Mouse (Mus musculus) heart, embryonic 11.5 days (tissue): ENCODE results near the gene Snx27. TPM values are rescaled to one million over a fixed set of nuclear protein-coding genes. Genes with fewer than 3 reads are reported as not detected.
A peak's percentile ranks its signal among the peaks of the same experiment; 100 is the strongest.

Experiments used
- ATAC-seq: fragments of 200-750 bp; cut with Nextera tagmentation; replicated peaks from 2 replicates; pipeline ENCODE4 v1.8.0; 2017; ENCODE audit warnings: moderate library complexity; ENCODE audit not compliant: insufficient number of reproducible peaks, low FRiP score, low TSS enrichment
- H3K27ac ChIP-seq: fragments of 300-500 bp; sonication (generic); 2 replicates; pipeline ENCODE4 v1.5.1; 2014; ENCODE audit warnings: mild to moderate bottlenecking, low read depth, low read length
- H3K27me3 ChIP-seq: fragments of 300-500 bp; sonication (generic); 2 replicates; pipeline ENCODE4 v1.6.1; 2014; ENCODE audit warnings: mild to moderate bottlenecking, low read length, mixed read lengths; ENCODE audit not compliant: control insufficient read depth, insufficient read depth
- H3K36me3 ChIP-seq: fragments of 300-500 bp; sonication (generic); 2 replicates; pipeline ENCODE4 v1.6.1; 2014; ENCODE audit warnings: mild to moderate bottlenecking, low read length, moderate library complexity, mixed read lengths; ENCODE audit not compliant: control insufficient read depth, insufficient read depth
- H3K4me1 ChIP-seq: fragments of 300-500 bp; sonication (generic); 2 replicates; pipeline ENCODE4 v1.6.1; 2014; ENCODE audit warnings: low read length; ENCODE audit not compliant: control insufficient read depth, insufficient read depth
- H3K4me2 ChIP-seq: fragments of 300-500 bp; sonication (generic); 2 replicates; pipeline ENCODE4 v1.6.1; 2014; ENCODE audit warnings: mild to moderate bottlenecking, moderate library complexity
- H3K4me3 ChIP-seq: fragments of 300-500 bp; sonication (generic); 2 replicates; pipeline ENCODE4 v1.5.1; 2014; ENCODE audit warnings: low read depth, low read length
- H3K9ac ChIP-seq: fragments of 300-500 bp; sonication (generic); 2 replicates; pipeline ENCODE4 v1.6.1; 2014; ENCODE audit warnings: mild to moderate bottlenecking, low read depth, low read length, moderate library complexity
- H3K9me3 ChIP-seq: fragments of 300-500 bp; sonication (generic); replicated peaks from 2 replicates; pipeline ENCODE4 v1.6.1; 2016; ENCODE audit warnings: low read length; ENCODE audit not compliant: control insufficient read depth
- WGBS: fragments of 180-500 bp; shearing (Covaris S2); extraction: QIAGEN DNeasy Blood & Tissue Kit; methylation state at CpG from one replicate; pipeline ENCODE4 v1.1.7; 2014; ENCODE audit not compliant: insufficient replicate concordance; 5-methylcytosine and 5-hydroxymethylcytosine counted together
- polyA plus RNA-seq: library from polyadenylated mRNA; unstranded; fragments of >200 nt; fragmentation: Nextera tagmentation; extraction: Ambion mirVana; gene quantifications from 2 replicates; pipeline ENCODE4 v1.2.1, GENCODE M21; 2014

Snx27 gene
- polyA plus RNA-seq, 1 experiment from 2014 or later = 21.2 TPM

- Histone ChIP-seq H3K9ac (no peak overlapping the region), H3K4me2 (no peak overlapping the region), H3K4me1 (peaks cover 12% of the 10 kb centered on the region), H3K27me3 (peaks cover 33% of the 10 kb centered on the region), H3K36me3 (no peaks in the 10 kb centered on the region), H3K4me3 (no peak overlapping the region), H3K9me3 (no peaks in the 10 kb centered on the region), H3K27ac (no peak overlapping the region)
- 14% methylated on average over 9 of the region's 9 CpGs for WGBS
- no peak for ATAC-seq
Measured at GRCm38 (mm10) chr3:94478591-94479169, 103.8 kb downstream of the Snx27 start.

- Histone ChIP-seq H3K4me3 (no peak within 1 kb of the TSS), H3K4me2 (no peak within 1 kb of the TSS), H3K9me3 (no peaks in the 10 kb centered on the region), H3K9ac (no peak within 1 kb of the TSS), H3K27ac (no peak within 1 kb of the TSS), H3K4me1 (peaks cover 14% of the 10 kb centered on the region), H3K27me3 (peaks cover 33% of the 10 kb centered on the region), H3K36me3 (no peaks in the 10 kb centered on the region)
- no peak for ATAC-seq
- WGBS = 1% methylated on average over 9 of the region's 14 CpGs
Measured at GRCm38 (mm10) chr3:94477981-94478422, 104.5 kb downstream of the Snx27 start, which contains the start of gene Celf3. Celf3 (plus strand) TSS chr3:94478295.

GRCm38 (mm10) chr3:94477444-94477843, 105.1 kb downstream of the Snx27 start:
- Histone ChIP-seq H3K27ac (no peak overlapping the region), H3K27me3 (peaks cover 33% of the 10 kb centered on the region), H3K4me1 (peaks cover 14% of the 10 kb centered on the region), H3K9me3 (no peaks in the 10 kb centered on the region), H3K9ac (no peak overlapping the region), H3K36me3 (no peaks in the 10 kb centered on the region), H3K4me3 (no peak overlapping the region), H3K4me2 (no peak overlapping the region)
- no peak for ATAC-seq
- 61% methylated on average over 4 of the region's 4 CpGs for WGBS

GRCm38 (mm10) chr3:94476301-94477035, 106.0 kb downstream of the Snx27 start:
- H3K9me3 ChIP-seq = no peaks in the 10 kb centered on the region
- no peak overlapping the region for H3K4me2 ChIP-seq
- no peak overlapping the region for H3K27ac ChIP-seq
- no peak overlapping the region for H3K9ac ChIP-seq
- peaks cover 16% of the 10 kb centered on the region for H3K4me1 ChIP-seq
- H3K36me3 ChIP-seq = no peaks in the 10 kb centered on the region
- ATAC-seq = no peak
- no peak overlapping the region for H3K4me3 ChIP-seq
- peaks cover 31% of the 10 kb centered on the region for H3K27me3 ChIP-seq
- WGBS = 44% methylated on average over 8 of the region's 8 CpGs

- peaks cover 14% of the 10 kb centered on the region for H3K4me1 ChIP-seq
- ATAC-seq = no peak
- no peak overlapping the region for H3K27ac ChIP-seq
- no peak overlapping the region for H3K9ac ChIP-seq
- H3K36me3 ChIP-seq = no peaks in the 10 kb centered on the region
- H3K9me3 ChIP-seq = no peaks in the 10 kb centered on the region
- 33% methylated on average over 5 of the region's 5 CpGs for WGBS
- peaks cover 5% of the 10 kb centered on the region for H3K27me3 ChIP-seq
- H3K4me3 ChIP-seq = no peak overlapping the region
- no peak overlapping the region for H3K4me2 ChIP-seq
Measured at GRCm38 (mm10) chr3:94473567-94474232, 108.8 kb downstream of the Snx27 start.

- peak overlapping the region; percentile 66 for H3K27ac ChIP-seq
- 41% methylated on average over 10 of the region's 10 CpGs for WGBS
- ATAC-seq = no peak
Measured at GRCm38 (mm10) chr3:94473115-94473505, 109.4 kb downstream of the Snx27 start.

GRCm38 (mm10) chr3:94472447-94473114, 109.9 kb downstream of the Snx27 start:
- peaks cover 14% of the 10 kb centered on the region for H3K4me1 ChIP-seq
- no peaks in the 10 kb centered on the region for H3K36me3 ChIP-seq
- H3K4me3 ChIP-seq = peak overlapping the region; percentile 26
- no peaks in the 10 kb centered on the region for H3K27me3 ChIP-seq
- peak; percentile 67; the same call in 1 of the 2 replicates for ATAC-seq
- H3K27ac ChIP-seq = peak overlapping the region; percentile 66
- 6% methylated on average over 28 of the region's 28 CpGs for WGBS
- H3K4me2 ChIP-seq = peak overlapping the region; percentile 68
- H3K9ac ChIP-seq = peak overlapping the region; percentile 39; the same call in 1 of the 2 replicates
- no peaks in the 10 kb centered on the region for H3K9me3 ChIP-seq

More at GRCm38 (mm10) chr3:94473115-94473505, 109.4 kb downstream of the Snx27 start:
- peaks cover 14% of the 10 kb centered on the region for H3K4me1 ChIP-seq
- no peaks in the 10 kb centered on the region for H3K27me3 ChIP-seq
- no peaks in the 10 kb centered on the region for H3K9me3 ChIP-seq
- no peaks in the 10 kb centered on the region for H3K36me3 ChIP-seq
- H3K4me3 ChIP-seq = no peak overlapping the region
- H3K4me2 ChIP-seq = peak overlapping the region; percentile 68
- no peak overlapping the region for H3K9ac ChIP-seq

- no peak for ATAC-seq
- WGBS = 31% methylated on average over 3 of the region's 3 CpGs
Measured at GRCm38 (mm10) chr3:94468931-94469330, 113.6 kb downstream of the Snx27 start.

More at GRCm38 (mm10) chr3:94468931-94469330, 113.6 kb downstream of the Snx27 start:
- H3K4me1 ChIP-seq = peaks cover 9% of the 10 kb centered on the region
- no peak overlapping the region for H3K4me3 ChIP-seq
- H3K27me3 ChIP-seq = no peaks in the 10 kb centered on the region
- H3K9ac ChIP-seq = no peak overlapping the region
- no peaks in the 10 kb centered on the region for H3K9me3 ChIP-seq
- H3K4me2 ChIP-seq = no peak overlapping the region
- H3K27ac ChIP-seq = no peak overlapping the region
- H3K36me3 ChIP-seq = no peaks in the 10 kb centered on the region
